In the genomic region with DNA sequence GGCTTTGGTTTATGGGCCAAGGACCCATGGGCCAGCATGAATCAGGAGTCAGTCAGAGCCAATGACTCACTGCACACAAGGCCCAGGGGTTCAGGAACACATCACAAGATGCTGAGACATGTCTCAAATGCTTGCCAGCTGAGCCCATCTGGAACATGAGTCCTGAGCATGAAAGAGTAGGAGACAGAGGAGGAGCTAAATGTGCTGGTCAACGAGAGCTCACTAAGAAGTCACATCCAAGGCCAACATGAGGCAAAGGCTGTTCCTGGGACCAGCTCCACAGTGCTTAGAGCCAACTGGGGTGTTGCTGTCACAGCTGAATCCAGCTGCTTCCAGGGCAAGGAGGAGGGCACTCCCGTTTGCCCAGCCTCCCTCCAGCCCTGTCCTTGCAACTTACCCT, we compare ENCODE assay signal across 9 mouse cellular contexts.
DNase-seq lines count a peak whose midpoint lies in the region; ATAC-seq and TF ChIP-seq lines count a peak whose summit lies in the region.
"Had no signal": no experiment of that assay in that cellular context is flagged by ENCODE, and none has a peak within 500 bp of the region (broad histone marks: within the 10 kb centered on the region; RNA-seq: fewer than 3 reads in every experiment).

No protein-coding gene starts in this region.

- TF ChIP-seq EP300 in lung, postnatal 0 days (IDR thresholded peaks at IDR 0.05) = peak; percentile 86

- H3K9ac ChIP-seq in intestine, embryonic 15.5 days = no peak overlapping the region
- no peak overlapping the region for H3K9ac ChIP-seq in lung, postnatal 0 days (replicated peaks; ENCODE audit: low read depth)
- no peak overlapping the region for H3K9ac ChIP-seq in liver, embryonic 11.5 days (ENCODE audit: low read depth, low read length)
- H3K9ac ChIP-seq: liver, embryonic 14.5 days had no signal

- no peak overlapping the region for H3K4me3 ChIP-seq in intestine, embryonic 15.5 days (replicated peaks)
- no peak overlapping the region for H3K4me3 ChIP-seq in lung, postnatal 0 days (ENCODE audit: low read depth, low read length)
- H3K4me3 ChIP-seq in liver, embryonic 11.5 days (ENCODE audit: low read depth, low read length) = no peak overlapping the region

- no peaks in the 10 kb centered on the region for H3K27me3 ChIP-seq in intestine, embryonic 15.5 days (replicated peaks)
- H3K27me3 ChIP-seq in lung, postnatal 0 days (replicated peaks; ENCODE audit: insufficient read depth, low read length) = no peaks in the 10 kb centered on the region
- H3K27me3 ChIP-seq in liver, embryonic 11.5 days (replicated peaks; ENCODE audit: control insufficient read depth, insufficient read depth, low read length) = no peaks in the 10 kb centered on the region

- TF ChIP-seq CTCF in lung, postnatal 0 days (IDR thresholded peaks at IDR 0.05) = no peak

- peaks cover 21% of the 10 kb centered on the region for H3K4me1 ChIP-seq in intestine, embryonic 15.5 days (replicated peaks)
- peaks cover 14% of the 10 kb centered on the region for H3K4me1 ChIP-seq in lung, postnatal 0 days (ENCODE audit: insufficient read depth, low read depth, low read length)
- no peaks in the 10 kb centered on the region for H3K4me1 ChIP-seq in liver, embryonic 11.5 days (replicated peaks; ENCODE audit: control insufficient read depth, insufficient read depth, low read length)

- H3K27ac ChIP-seq in intestine, embryonic 15.5 days = peak overlapping the region; percentile 86; the same call in 1 of the 2 replicates
- peak overlapping the region; percentile 92 for H3K27ac ChIP-seq in lung, postnatal 0 days (ENCODE audit: low read length)
- no peak overlapping the region for H3K27ac ChIP-seq in liver, embryonic 11.5 days (ENCODE audit: low read depth, low read length)
- H3K27ac ChIP-seq: liver, embryonic 14.5 days had no signal

- no peaks in the 10 kb centered on the region for H3K36me3 ChIP-seq in intestine, embryonic 15.5 days
- no peaks in the 10 kb centered on the region for H3K36me3 ChIP-seq in lung, postnatal 0 days (ENCODE audit: insufficient read depth, low read length)
- H3K36me3 ChIP-seq in liver, embryonic 11.5 days (ENCODE audit: control insufficient read depth, insufficient read depth, low read length) = no peaks in the 10 kb centered on the region

- H3K4me2 ChIP-seq in intestine, embryonic 15.5 days (replicated peaks) = no peak overlapping the region
- H3K4me2 ChIP-seq in lung, postnatal 0 days (replicated peaks; ENCODE audit: low read depth, low read length) = no peak overlapping the region
- no peak overlapping the region for H3K4me2 ChIP-seq in liver, embryonic 11.5 days

- H3K9me3 ChIP-seq in intestine, embryonic 15.5 days = no peaks in the 10 kb centered on the region
- H3K9me3 ChIP-seq in lung, postnatal 0 days (ENCODE audit: low read length) = no peaks in the 10 kb centered on the region
- H3K9me3 ChIP-seq in liver, embryonic 11.5 days (ENCODE audit: control insufficient read depth, low read length) = no peaks in the 10 kb centered on the region

- WGBS in intestine, embryonic 15.5 days = 34% methylated on average over 2 of the region's 2 CpGs
- WGBS in lung, postnatal 0 days = 37% methylated on average over 2 of the region's 2 CpGs
- 57% methylated on average over 2 of the region's 2 CpGs for WGBS in liver, embryonic 11.5 days

- DNase-seq in adipocyte (ENCODE audit: low spot score) = peak; percentile 98
- DNase-seq in gastrocnemius, adult 18-20 months (ENCODE audit: low spot score) = peak; percentile 91
- DNase-seq in lung, postnatal 0 days (ENCODE audit: low spot score) = peak; percentile 96
- DNase-seq in right cerebral cortex, postnatal 36 days (ENCODE audit: low spot score in 2 of 2) = no peak
- no peak for DNase-seq in spleen, postnatal 4 days (ENCODE audit: low spot score in 2 of 2)
- DNase-seq in frontal cortex, postnatal 10 days (ENCODE audit: low spot score in 2 of 2) = no peak
- DNase-seq in liver, embryonic 11.5 days (ENCODE audit: low spot score) = no peak

- peak; percentile 64 for ATAC-seq in intestine, embryonic 15.5 days
- ATAC-seq in lung, postnatal 0 days = peak; percentile 92
- no peak for ATAC-seq in liver, embryonic 11.5 days (replicated peaks; ENCODE audit: low FRiP score)

Comparison
In these comparisons a context has a peak if more than half of its experiments do, and no peak if none do; other contexts are left out.
1. DNase-seq: peak in adipocyte (single experiment), gastrocnemius, adult 18-20 months (single experiment) and lung, postnatal 0 days (single experiment); none in right cerebral cortex, postnatal 36 days (0 of 2), spleen, postnatal 4 days (0 of 2), frontal cortex, postnatal 10 days (0 of 2) and liver, embryonic 11.5 days (single experiment).